Mouse (Mus musculus) kidney, adult 9 months (tissue): Measurements from ENCODE around the gene Gm14326.
"Not testable (repeated sequence)": the region's sequence is repeated elsewhere in the genome, so short reads cannot be mapped to it uniquely, and the experiment has no call there.

Source experiments
- DNase-seq: peaks from one replicate; pipeline ENCODE4 v3.0.0; 2022

Gene Gm14326

GRCm38 (mm10) chr2:177957145-177957544, at the start of gene Gm14326:
Gm14326 (minus strand) TSS chr2:177957297.
- peak; percentile 97 for DNase-seq

GRCm38 (mm10) chr2:177974814-177975213, 17.7 kb upstream of the Gm14326 start:
- DNase-seq, result not testable (repeated sequence)

GRCm38 (mm10) chr2:177956734-177957133, 363 bp downstream of the Gm14326 start:
- DNase-seq, result peak; percentile 28

DNA sequence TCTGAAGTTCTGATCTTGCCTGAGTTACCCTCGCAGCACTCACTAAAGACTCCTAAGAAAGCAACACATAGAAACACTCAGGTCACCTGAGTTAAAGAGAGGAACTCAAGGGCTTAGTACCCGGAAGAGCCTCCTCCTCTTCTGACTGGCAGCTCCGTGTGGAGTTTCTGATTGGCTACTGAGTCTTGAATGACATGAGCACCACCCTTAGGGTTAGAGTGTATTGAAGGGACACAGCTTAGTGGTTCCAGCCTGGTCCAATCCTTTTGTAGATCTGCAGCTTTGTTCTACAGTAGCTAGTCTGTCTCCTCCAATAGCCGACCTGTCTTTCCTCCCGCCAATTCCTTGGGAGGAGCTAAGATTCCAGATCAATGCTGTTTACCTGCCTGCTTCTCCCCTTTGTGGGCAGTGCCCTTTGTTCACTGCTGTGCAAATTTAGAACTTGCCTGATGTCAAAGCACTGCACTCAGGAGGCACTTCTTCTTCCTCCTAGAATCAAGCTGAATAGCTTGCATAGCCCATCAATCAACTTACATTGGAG, 31.5 kb downstream of the Gm14326 start, which contains the start of gene Zfp972:
Gene Zfp972 (minus strand): TSS at position 51 of the 541 bp plus-strand sequence.
- not testable (repeated sequence) for DNase-seq

DNA sequence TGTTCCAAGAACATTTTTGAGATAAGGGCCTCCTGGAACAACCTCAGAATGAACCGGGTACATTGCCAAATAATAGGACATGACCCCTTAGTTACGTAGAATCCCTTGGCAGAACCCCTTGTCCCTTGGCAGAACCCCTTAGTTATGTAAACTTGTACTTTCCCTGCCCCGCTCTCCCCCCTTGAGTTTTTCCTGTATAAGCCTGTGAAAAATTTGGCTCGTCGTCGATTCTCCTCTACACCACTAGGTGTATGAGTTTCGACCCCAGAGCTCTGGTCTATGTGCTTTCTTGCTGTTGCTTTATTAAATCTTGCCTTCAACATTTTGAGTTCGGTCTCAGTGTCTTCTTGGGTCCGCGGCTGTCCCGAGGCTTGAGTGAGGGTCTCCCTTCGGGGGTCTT, 53.8 kb downstream of the Gm14326 start:
- not testable (repeated sequence) for DNase-seq

- not testable (repeated sequence) for DNase-seq
Measured at GRCm38 (mm10) chr2:177898171-177898570, 58.9 kb downstream of the Gm14326 start.

GRCm38 (mm10) chr2:177897046-177897578, 60.0 kb downstream of the Gm14326 start, which contains the start of gene Gm14327:
Gm14327 (plus strand) TSS chr2:177897096.
- DNase-seq, result peak; percentile 14

DNA sequence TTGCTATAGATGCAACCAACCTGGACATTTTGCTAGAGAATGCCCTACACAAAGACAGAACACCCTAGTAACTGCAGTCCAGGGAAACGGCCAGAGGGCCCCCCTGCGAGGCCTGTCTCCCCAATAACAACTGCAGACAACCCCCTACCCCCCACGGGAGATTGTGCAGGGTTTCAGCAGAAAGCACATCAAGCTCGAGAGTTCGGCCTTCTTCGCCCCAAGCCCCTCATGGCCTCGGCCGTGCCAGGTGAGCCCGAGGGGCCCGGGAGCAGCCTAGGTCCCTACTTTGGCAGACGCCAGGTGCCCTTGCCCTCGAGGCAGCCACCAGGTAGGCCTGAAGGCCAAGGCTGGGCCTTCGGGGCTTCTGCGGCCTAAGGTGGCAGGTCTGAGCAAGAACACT, 69.4 kb downstream of the Gm14326 start:
- DNase-seq, result not testable (repeated sequence)
